Mouse (Mus musculus): ENCODE measurements around the gene Adgra3. TPM values are rescaled to one million over a fixed set of nuclear protein-coding genes. Genes with fewer than 3 reads are reported as not detected.

The Adgra3 gene
- total RNA-seq, 2 experiments from 2014 or later, result 45.9 to 50.2 TPM

GRCm38 (mm10) chr5:49997019-49997418 lies 61.8 kb downstream of the Adgra3 start:
- intact Hi-C loops (cut with DNase I), result no loop called here
- DNase-seq (ENCODE audit: extremely low spot score in 1 of 2, low spot score in 2 of 2), result no peak

- intact Hi-C loops (cut with DNase I), result no loop called here
- peak in 1 of 2 experiments; percentile 17 for DNase-seq (ENCODE audit: extremely low spot score in 1 of 2, low spot score in 2 of 2)
Observed at GRCm38 (mm10) chr5:49996457-49996856, 62.3 kb downstream of the Adgra3 start.

GRCm38 (mm10) chr5:49990737-49991323 lies 68.0 kb downstream of the Adgra3 start:
- DNase-seq (ENCODE audit: extremely low spot score in 1 of 2, low spot score in 2 of 2), result no peak
- intact Hi-C loops (cut with DNase I), result no loop called here

- no peak for DNase-seq (ENCODE audit: extremely low spot score in 1 of 2, low spot score in 2 of 2)
- intact Hi-C loops (cut with DNase I), result no loop called here
Observed at GRCm38 (mm10) chr5:49988015-49988798, 70.6 kb downstream of the Adgra3 start.

GRCm38 (mm10) chr5:49980727-49981126 lies 78.1 kb downstream of the Adgra3 start:
- DNase-seq (ENCODE audit: extremely low spot score in 1 of 2, low spot score in 2 of 2), result no peak
- intact Hi-C loops (cut with DNase I), result no loop called here

GRCm38 (mm10) chr5:49979246-49979645 lies 79.6 kb downstream of the Adgra3 start:
- intact Hi-C loops (cut with DNase I), result loop anchor here (5.0 kb wide), 2 partner anchors 53 to 238 kb away; no protein-coding TSS in a partner anchor
- no peak for DNase-seq (ENCODE audit: extremely low spot score in 1 of 2, low spot score in 2 of 2)

- intact Hi-C loops (cut with DNase I), result loop anchor here (5.0 kb wide), 2 partner anchors 56 to 241 kb away; no protein-coding TSS in a partner anchor
- DNase-seq (ENCODE audit: extremely low spot score in 1 of 2, low spot score in 2 of 2), result peak; percentile 65 to 74
Observed at GRCm38 (mm10) chr5:49975971-49976370, 82.8 kb downstream of the Adgra3 start.

GRCm38 (mm10) chr5:49974211-49974610 lies 84.6 kb downstream of the Adgra3 start:
- DNase-seq (ENCODE audit: extremely low spot score in 1 of 2, low spot score in 2 of 2), result no peak
- intact Hi-C loops (cut with DNase I), result no loop called here

GRCm38 (mm10) chr5:49969660-49970059 lies 89.1 kb downstream of the Adgra3 start:
- DNase-seq (ENCODE audit: extremely low spot score in 1 of 2, low spot score in 2 of 2), result no peak
- intact Hi-C loops (cut with DNase I), result loop anchor here (10.0 kb wide), 1 partner anchor 875 kb away; no protein-coding TSS in a partner anchor

GRCm38 (mm10) chr5:49967726-49968125 lies 91.1 kb downstream of the Adgra3 start:
- intact Hi-C loops (cut with DNase I), result loop anchor here (10.0 kb wide), 1 partner anchor 873 kb away; no protein-coding TSS in a partner anchor
- no peak for DNase-seq (ENCODE audit: extremely low spot score in 1 of 2, low spot score in 2 of 2)

- intact Hi-C loops (cut with DNase I), result loop anchor here (10.0 kb wide), 1 partner anchor 871 kb away; no protein-coding TSS in a partner anchor
- DNase-seq (ENCODE audit: extremely low spot score in 1 of 2, low spot score in 2 of 2), result no peak
Observed at GRCm38 (mm10) chr5:49965810-49966209, 93.0 kb downstream of the Adgra3 start.

- DNase-seq (ENCODE audit: extremely low spot score in 1 of 2, low spot score in 2 of 2), result peak; percentile 53 to 76
- intact Hi-C loops (cut with DNase I), result loop anchor here (2.0 to 10.0 kb wide), 3 partner anchors 439 to 867 kb away; partner anchors contain the start of gene Kcnip4
Observed at GRCm38 (mm10) chr5:49961478-49962431, 97.1 kb downstream of the Adgra3 start.

- intact Hi-C loops (cut with DNase I), result no loop called here
- DNase-seq (ENCODE audit: extremely low spot score in 1 of 2, low spot score in 2 of 2), result no peak
Observed at GRCm38 (mm10) chr5:49936354-49936753, 122.5 kb downstream of the Adgra3 start.

GRCm38 (mm10) chr5:49924712-49925111 lies 134.1 kb downstream of the Adgra3 start:
- intact Hi-C loops (cut with DNase I), result no loop called here
- no peak for DNase-seq (ENCODE audit: extremely low spot score in 1 of 2, low spot score in 2 of 2)

GRCm38 (mm10) chr5:49915695-49916106 lies 143.1 kb downstream of the Adgra3 start:
- DNase-seq (ENCODE audit: extremely low spot score in 1 of 2, low spot score in 2 of 2), result peak in 1 of 2 experiments; percentile 10
- intact Hi-C loops (cut with DNase I), result no loop called here
